Mouse (Mus musculus) lung, embryonic 14.5 days (tissue): ENCODE data around the gene Cetn4. TPM values are rescaled to one million over a fixed set of nuclear protein-coding genes. Genes with fewer than 3 reads are reported as not detected.

ENCODE experiments used
- ATAC-seq: fragments of 200-750 bp; cut with Nextera tagmentation; 2 replicates; pipeline ENCODE4 v1.8.0; 2017; ENCODE audit warnings: mild to moderate bottlenecking, moderate TSS enrichment, moderate library complexity; ENCODE audit not compliant: insufficient read depth
- DNase-seq: peaks from one replicate; pipeline ENCODE4 v3.0.0-alpha.2; 2015
- H3K27ac ChIP-seq: fragments of 300-500 bp; sonication (generic); 2 replicates; pipeline ENCODE4 v1.5.1; 2014; ENCODE audit warnings: low read depth, mild to moderate bottlenecking, moderate library complexity
- H3K27me3 ChIP-seq: fragments of 300-500 bp; sonication (generic); 2 replicates; pipeline ENCODE4 v1.6.1; 2014; ENCODE audit warnings: low read length, control low read depth; ENCODE audit not compliant: insufficient read depth
- H3K36me3 ChIP-seq: fragments of 300-500 bp; sonication (generic); 2 replicates; pipeline ENCODE4 v1.6.1; 2014; ENCODE audit warnings: control low read depth; ENCODE audit not compliant: insufficient read depth
- H3K4me1 ChIP-seq: fragments of 300-500 bp; sonication (generic); 2 replicates; pipeline ENCODE4 v1.6.1; 2014; ENCODE audit warnings: antibody characterized with exemption, control low read depth; ENCODE audit not compliant: insufficient read depth
- H3K4me2 ChIP-seq: fragments of 300-500 bp; sonication (generic); 2 replicates; pipeline ENCODE4 v1.6.1; 2014; ENCODE audit warnings: mild to moderate bottlenecking
- H3K4me3 ChIP-seq: fragments of 300-500 bp; sonication (generic); 2 replicates; pipeline ENCODE4 v1.5.1; 2014; ENCODE audit warnings: low read depth, low read length
- H3K9ac ChIP-seq: fragments of 300-500 bp; sonication (generic); 2 replicates; pipeline ENCODE4 v1.6.1; 2014
- H3K9me3 ChIP-seq: fragments of 300-500 bp; sonication (generic); 2 replicates; pipeline ENCODE4 v1.6.1; 2016; ENCODE audit warnings: low read depth, low read length, control low read depth
- CTCF ChIP-seq: IDR thresholded peaks from 2 replicates; pipeline ENCODE4 v1.5.1; 2016; ENCODE audit warnings: antibody characterized with exemption, low read depth
- WGBS: fragments of 180-500 bp; shearing (Covaris S2); extraction: QIAGEN DNeasy Blood & Tissue Kit; methylation state at CpG from one replicate; pipeline ENCODE4 v1.1.7; 2014; 5-methylcytosine and 5-hydroxymethylcytosine counted together
- polyA plus RNA-seq: library from polyadenylated mRNA; unstranded; fragments of >200 nt; fragmentation: Nextera tagmentation; extraction: Ambion mirVana; gene quantifications from 2 replicates; pipeline ENCODE4 v1.2.1, GENCODE M21; 2014

The Cetn4 gene
- polyA plus RNA-seq, 1 experiment from 2014 or later, result 2.6 TPM

- H3K27ac ChIP-seq, result no peak overlapping the region
- 32% methylated on average over 9 of the region's 9 CpGs for WGBS
- no peak overlapping the region for H3K9ac ChIP-seq
- no peak for TF ChIP-seq CTCF
- peaks cover 9% of the 10 kb centered on the region for H3K4me1 ChIP-seq
- no peaks in the 10 kb centered on the region for H3K36me3 ChIP-seq
- H3K27me3 ChIP-seq, result peaks cover 14% of the 10 kb centered on the region
- H3K4me2 ChIP-seq, result peak overlapping the region; percentile 97
- ATAC-seq, result peak; percentile 42; the same call in 1 of the 2 replicates
- DNase-seq, result no peak
- no peaks in the 10 kb centered on the region for H3K9me3 ChIP-seq
- peak overlapping the region; percentile 66 for H3K4me3 ChIP-seq
These were observed 35.2 kb upstream of the Cetn4 start for GRCm38 (mm10) chr3:37347671-37348070.

GRCm38 (mm10) chr3:37342811-37343210 is 30.3 kb upstream of the Cetn4 start:
- DNase-seq (no peak), ATAC-seq (no peak)
- Histone ChIP-seq H3K4me1 (peaks cover 2% of the 10 kb centered on the region), H3K9me3 (no peaks in the 10 kb centered on the region; the same call in 1 of the 2 replicates), H3K27me3 (no peaks in the 10 kb centered on the region; the same call in 1 of the 2 replicates), H3K4me3 (no peak overlapping the region), H3K4me2 (no peak overlapping the region), H3K27ac (no peak overlapping the region), H3K36me3 (no peaks in the 10 kb centered on the region), H3K9ac (no peak overlapping the region)
- TF ChIP-seq CTCF, result no peak
- 52% methylated on average over 5 of the region's 5 CpGs for WGBS

- H3K4me2 ChIP-seq, result no peak overlapping the region
These were observed 28.6 kb upstream of the Cetn4 start for GRCm38 (mm10) chr3:37341110-37341509.

GRCm38 (mm10) chr3:37334053-37334452 is 21.5 kb upstream of the Cetn4 start:
- no peaks in the 10 kb centered on the region for H3K27me3 ChIP-seq
- TF ChIP-seq CTCF, result no peak
- H3K4me1 ChIP-seq, result no peaks in the 10 kb centered on the region
- no peaks in the 10 kb centered on the region for H3K9me3 ChIP-seq
- DNase-seq, result no peak
- H3K27ac ChIP-seq, result no peak overlapping the region
- H3K4me2 ChIP-seq, result no peak overlapping the region
- H3K4me3 ChIP-seq, result no peak overlapping the region
- H3K9ac ChIP-seq, result no peak overlapping the region
- H3K36me3 ChIP-seq, result no peaks in the 10 kb centered on the region
- no peak for ATAC-seq
- WGBS, result 87% methylated on average over 4 of the region's 4 CpGs

More at GRCm38 (mm10) chr3:37341110-37341509, 28.6 kb upstream of the Cetn4 start:
- WGBS, result 58% methylated on average over 5 of the region's 5 CpGs
- Histone ChIP-seq H3K27ac (no peak overlapping the region), H3K9ac (no peak overlapping the region), H3K9me3 (no peaks in the 10 kb centered on the region; the same call in 1 of the 2 replicates), H3K27me3 (no peaks in the 10 kb centered on the region), H3K4me1 (no peaks in the 10 kb centered on the region), H3K4me3 (no peak overlapping the region), H3K36me3 (no peaks in the 10 kb centered on the region)
- no peak for ATAC-seq
- peak; percentile 53 for TF ChIP-seq CTCF
- DNase-seq, result peak; percentile 52

- no peaks in the 10 kb centered on the region for H3K36me3 ChIP-seq
- H3K9ac ChIP-seq, result no peak overlapping the region
- no peaks in the 10 kb centered on the region for H3K27me3 ChIP-seq
- H3K27ac ChIP-seq, result no peak overlapping the region
- no peak for TF ChIP-seq CTCF
- H3K4me2 ChIP-seq, result no peak overlapping the region
- no peaks in the 10 kb centered on the region for H3K4me1 ChIP-seq
- H3K4me3 ChIP-seq, result no peak overlapping the region
- DNase-seq, result no peak
- ATAC-seq, result no peak
- H3K9me3 ChIP-seq, result no peaks in the 10 kb centered on the region
- 56% methylated on average over 6 of the region's 6 CpGs for WGBS
These were observed 19.5 kb upstream of the Cetn4 start for GRCm38 (mm10) chr3:37331999-37332449.

- no peak overlapping the region for H3K9ac ChIP-seq
- H3K36me3 ChIP-seq, result no peaks in the 10 kb centered on the region
- no peak overlapping the region for H3K4me3 ChIP-seq
- DNase-seq, result peak; percentile 34
- no peak for TF ChIP-seq CTCF
- H3K27me3 ChIP-seq, result no peaks in the 10 kb centered on the region
- WGBS, result 90% methylated on average over 1 of the region's 1 CpGs
- no peak overlapping the region for H3K4me2 ChIP-seq
- H3K9me3 ChIP-seq, result no peaks in the 10 kb centered on the region
- no peaks in the 10 kb centered on the region for H3K4me1 ChIP-seq
- ATAC-seq, result no peak
- no peak overlapping the region for H3K27ac ChIP-seq
These were observed 17.5 kb upstream of the Cetn4 start for GRCm38 (mm10) chr3:37329963-37330362.

GRCm38 (mm10) chr3:37328489-37328888 is 16.0 kb upstream of the Cetn4 start:
- Histone ChIP-seq H3K27me3 (no peaks in the 10 kb centered on the region), H3K36me3 (no peaks in the 10 kb centered on the region), H3K27ac (no peak overlapping the region), H3K9ac (no peak overlapping the region), H3K4me2 (no peak overlapping the region), H3K4me1 (no peaks in the 10 kb centered on the region), H3K4me3 (no peak overlapping the region), H3K9me3 (no peaks in the 10 kb centered on the region)
- no peak for ATAC-seq
- WGBS, result 73% methylated on average over 2 of the region's 2 CpGs
- DNase-seq, result no peak
- TF ChIP-seq CTCF, result no peak

- no peak overlapping the region for H3K4me3 ChIP-seq
- no peak overlapping the region for H3K4me2 ChIP-seq
- H3K27me3 ChIP-seq, result no peaks in the 10 kb centered on the region
- 84% methylated on average over 3 of the region's 3 CpGs for WGBS
- no peaks in the 10 kb centered on the region for H3K36me3 ChIP-seq
- ATAC-seq (no peak), DNase-seq (no peak)
- TF ChIP-seq CTCF, result no peak
- H3K27ac ChIP-seq, result no peak overlapping the region
- H3K9me3 ChIP-seq, result no peaks in the 10 kb centered on the region
- no peaks in the 10 kb centered on the region for H3K4me1 ChIP-seq
- no peak overlapping the region for H3K9ac ChIP-seq
These were observed 14.1 kb upstream of the Cetn4 start for GRCm38 (mm10) chr3:37326627-37327026.
